10 mouse cellular contexts compared by ENCODE assay signal in genomic region chr3:22078529-22078928, GRCm38 (mm10). TPM values are rescaled to one million over a fixed set of nuclear protein-coding genes. Genes with fewer than 3 reads are reported as not detected.
DNase-seq lines count a peak whose midpoint lies in the region; ATAC-seq and TF ChIP-seq lines count a peak whose summit lies in the region.
"Had no signal": no experiment of that assay in that cellular context is flagged by ENCODE, and none has a peak within 500 bp of the region (broad histone marks: within the 10 kb centered on the region; RNA-seq: fewer than 3 reads in every experiment).

No protein-coding gene starts in this region.

- ATAC-seq in forebrain, embryonic 15.5 days (replicated peaks): no peak
- no peak for ATAC-seq in liver, embryonic 15.5 days (ENCODE audit: insufficient read depth)

- TF ChIP-seq CTCF in CH12.LX (conservative IDR thresholded peaks at IDR 0.05 in 1 of 2, IDR thresholded peaks at IDR 0.05 in 1 of 2; ENCODE audit: low read depth in 2 of 2, low read length in 2 of 2): no peak

- no peaks in the 10 kb centered on the region for H3K36me3 ChIP-seq in heart, embryonic 10.5 days
- H3K36me3 ChIP-seq in CH12.LX (replicated peaks in 1 of 2; ENCODE audit: control insufficient read depth in 1 of 2, insufficient read depth in 1 of 2, low read length in 1 of 2): peaks cover 5 to 28% of the 10 kb centered on the region in 2 experiments
- H3K36me3 ChIP-seq in forebrain, embryonic 15.5 days: no peaks in the 10 kb centered on the region
- H3K36me3 ChIP-seq in liver, embryonic 15.5 days (replicated peaks): 0 out of 2 replicates have a peak, but pooled peaks cover 3% of the 10 kb centered on the region

- peak overlapping the region; percentile 96 for H3K4me3 ChIP-seq in heart, embryonic 10.5 days
- H3K4me3 ChIP-seq in CH12.LX (replicated peaks in 1 of 3; ENCODE audit: low read depth in 2 of 3, low read length in 2 of 3, poor library complexity in 1 of 3): peak overlapping the region; percentile 79 to 99 (median 88)
- H3K4me3 ChIP-seq in forebrain, embryonic 15.5 days: peak overlapping the region; percentile 92
- peak overlapping the region; percentile 87 for H3K4me3 ChIP-seq in liver, embryonic 15.5 days (replicated peaks)

- H3K79me2 ChIP-seq in CH12.LX (replicated peaks; ENCODE audit: control insufficient read depth, extremely low read depth, insufficient read depth, poor library complexity, severe bottlenecking): peaks cover 64% of the 10 kb centered on the region

- H3K9ac ChIP-seq in CH12.LX (ENCODE audit: insufficient read depth, low read depth): peak overlapping the region; percentile 98
- no peak overlapping the region for H3K9ac ChIP-seq in forebrain, embryonic 15.5 days (replicated peaks)
- 0 out of 2 replicates have a peak overlapping the region, but pooled peaks have one; percentile 80 for H3K9ac ChIP-seq in liver, embryonic 15.5 days

- TF ChIP-seq RAD21 in CH12.LX (IDR thresholded peaks at IDR 0.05; ENCODE audit: low read depth, low read length): no peak

- DNase-seq in heart, embryonic 10.5 days (ENCODE audit: low spot score): no peak
- DNase-seq in heart, adult 18-20 months: no peak
- no peak for DNase-seq in CH12.LX (ENCODE audit: extremely low read depth)
- no peak for DNase-seq in frontal cortex, postnatal 14 days (ENCODE audit: low spot score in 2 of 2)
- no peak for DNase-seq in retina, postnatal 1 day
- no peak for DNase-seq in urinary bladder, postnatal 10 days (ENCODE audit: low spot score)
- DNase-seq: kidney, adult 11 months; right cerebral cortex, postnatal 4 days had no signal

- 0 out of 2 replicates have a peak overlapping the region, but pooled peaks have one; percentile 100 for H3K27ac ChIP-seq in heart, embryonic 10.5 days
- H3K27ac ChIP-seq in CH12.LX (ENCODE audit: insufficient read depth, low read depth): no peak overlapping the region
- no peak overlapping the region for H3K27ac ChIP-seq in forebrain, embryonic 15.5 days (replicated peaks)
- H3K27ac ChIP-seq in liver, embryonic 15.5 days (replicated peaks): peak overlapping the region; percentile 92; the same call in 1 of the 2 replicates

- no peak for TF ChIP-seq EP300 in CH12.LX (IDR thresholded peaks at IDR 0.05; ENCODE audit: low read length)

- TF ChIP-seq POLR2A in CH12.LX (IDR thresholded peaks at IDR 0.05; ENCODE audit: low read depth, low read length): no peak

- H3K4me2 ChIP-seq in CH12.LX (ENCODE audit: insufficient read depth, low read depth, poor library complexity, severe bottlenecking): peak overlapping the region; percentile 91
- H3K4me2 ChIP-seq in forebrain, embryonic 15.5 days (replicated peaks): peak overlapping the region; percentile 48
- H3K4me2 ChIP-seq in liver, embryonic 15.5 days: peak overlapping the region; percentile 89

- 40% methylated on average over 3 of the region's 3 CpGs for WGBS in heart, embryonic 10.5 days
- WGBS in forebrain, embryonic 15.5 days: 40% methylated on average over 3 of the region's 3 CpGs
- whole genome bisulfite sequencing in liver, embryonic 15.5 days (ENCODE audit: insufficient replicate concordance): 39% methylated on average over 3 of the region's 3 CpGs

- no peaks in the 10 kb centered on the region for H3K9me3 ChIP-seq in heart, embryonic 10.5 days
- no peaks in the 10 kb centered on the region for H3K9me3 ChIP-seq in CH12.LX (replicated peaks; ENCODE audit: low read length)
- no peaks in the 10 kb centered on the region for H3K9me3 ChIP-seq in forebrain, embryonic 15.5 days
- H3K9me3 ChIP-seq in liver, embryonic 15.5 days (replicated peaks): no peaks in the 10 kb centered on the region

- H3K4me1 ChIP-seq in heart, embryonic 10.5 days: peaks cover 45% of the 10 kb centered on the region
- H3K4me1 ChIP-seq in CH12.LX (ENCODE audit: control insufficient read depth in 1 of 2, insufficient read depth in 2 of 2): peaks cover 15 to 59% of the 10 kb centered on the region in 2 experiments
- peaks cover 36% of the 10 kb centered on the region for H3K4me1 ChIP-seq in forebrain, embryonic 15.5 days
- H3K4me1 ChIP-seq in liver, embryonic 15.5 days (replicated peaks): peaks cover 73% of the 10 kb centered on the region

- dilution Hi-C loops in CH12.LX (cut with MboI; ENCODE audit: extremely low pct_ligation_motif_present, extremely low pct_unique_long_range_greater_than_20kb, low sequenced_read_pairs): no loop called here

- in situ Hi-C loops in CH12.LX (cut with MboI; ENCODE audit: low pct_ligation_motif_present, low pct_unique_long_range_greater_than_20kb, low sequenced_read_pairs): no loop called here

- H3K27me3 ChIP-seq in heart, embryonic 10.5 days (ENCODE audit: insufficient read depth, poor library complexity, severe bottlenecking): no peaks in the 10 kb centered on the region
- H3K27me3 ChIP-seq in CH12.LX (replicated peaks): no peaks in the 10 kb centered on the region
- no peaks in the 10 kb centered on the region for H3K27me3 ChIP-seq in forebrain, embryonic 15.5 days
- no peaks in the 10 kb centered on the region for H3K27me3 ChIP-seq in liver, embryonic 15.5 days

TF ChIP-seq in CH12.LX, 34 proteins besides CTCF, POLR2A, EP300 and RAD21:
- no peak for TF ChIP-seq MAFK (IDR thresholded peaks at IDR 0.05; ENCODE audit: insufficient replicate concordance, low read length)
- no peak for TF ChIP-seq E2F4 (IDR thresholded peaks at IDR 0.05; ENCODE audit: insufficient replicate concordance, low read depth, low read length)
- TF ChIP-seq KAT2A (IDR thresholded peaks at IDR 0.05; ENCODE audit: insufficient replicate concordance, low read length): no peak
- no peak for TF ChIP-seq MEF2A (IDR thresholded peaks at IDR 0.05; ENCODE audit: borderline replicate concordance, low read depth, low read length)
- TF ChIP-seq ZNF384 (IDR thresholded peaks at IDR 0.05; ENCODE audit: low read depth, low read length): peak; percentile 23; the same call in 1 of the 2 replicates
- no peak for TF ChIP-seq HCFC1 (IDR thresholded peaks at IDR 0.05; ENCODE audit: low read depth, low read length)

RNA-seq across cellular contexts. Expression of gene Tbl1xr1, which starts 2.1 kb away (rescaled TPM):
- 17.7 and 18.7 TPM in 2 replicates for polyA plus RNA-seq in heart, embryonic 10.5 days (2016; fragmentation: Nextera tagmentation; extraction: Ambion mirVana)
- total RNA-seq in heart, adult 18-20 months (2021): 10 to 100 TPM; 61.0 to 74.9 TPM
- 37.9 and 39.9 TPM in 2 replicates for total RNA-seq in CH12.LX (2012; rRNA removed)
- 30.0 and 33.7 TPM in 2 replicates for total RNA-seq in CH12.LX (2014; rRNA removed)
- polyA plus RNA-seq in CH12.LX (2012; ENCODE audit: insufficient read length, low read depth): 31.1 and 38.3 TPM in 2 replicates
- 20.9 and 23.4 TPM in 2 replicates for polyA plus RNA-seq in forebrain, embryonic 15.5 days (2015; fragmentation: Nextera tagmentation; extraction: Ambion mirVana)
- polyA plus RNA-seq in liver, embryonic 15.5 days (2015; fragmentation: Nextera tagmentation; extraction: Ambion mirVana): 4.7 and 6.3 TPM in 2 replicates

Comparison
In these comparisons a context has a peak if more than half of its experiments do, and no peak if none do; other contexts are left out.
1. H3K27ac ChIP-seq: peak in heart, embryonic 10.5 days (single experiment) and liver, embryonic 15.5 days (single experiment); none in CH12.LX (single experiment) and forebrain, embryonic 15.5 days (single experiment).
2. Peak in every context shown above with its lines, with median percentiles within 50 percentile points of each other: H3K4me3 ChIP-seq and H3K4me2 ChIP-seq.